Mouse (Mus musculus): ENCODE results near the gene Hoxb1. TPM values are rescaled to one million over a fixed set of nuclear protein-coding genes. Genes with fewer than 3 reads are reported as not detected.
A peak's percentile ranks its signal among the peaks of the same experiment; 100 is the strongest.

Hoxb1 gene
- polyA plus RNA-seq, 1 experiment = not detected

DNA sequence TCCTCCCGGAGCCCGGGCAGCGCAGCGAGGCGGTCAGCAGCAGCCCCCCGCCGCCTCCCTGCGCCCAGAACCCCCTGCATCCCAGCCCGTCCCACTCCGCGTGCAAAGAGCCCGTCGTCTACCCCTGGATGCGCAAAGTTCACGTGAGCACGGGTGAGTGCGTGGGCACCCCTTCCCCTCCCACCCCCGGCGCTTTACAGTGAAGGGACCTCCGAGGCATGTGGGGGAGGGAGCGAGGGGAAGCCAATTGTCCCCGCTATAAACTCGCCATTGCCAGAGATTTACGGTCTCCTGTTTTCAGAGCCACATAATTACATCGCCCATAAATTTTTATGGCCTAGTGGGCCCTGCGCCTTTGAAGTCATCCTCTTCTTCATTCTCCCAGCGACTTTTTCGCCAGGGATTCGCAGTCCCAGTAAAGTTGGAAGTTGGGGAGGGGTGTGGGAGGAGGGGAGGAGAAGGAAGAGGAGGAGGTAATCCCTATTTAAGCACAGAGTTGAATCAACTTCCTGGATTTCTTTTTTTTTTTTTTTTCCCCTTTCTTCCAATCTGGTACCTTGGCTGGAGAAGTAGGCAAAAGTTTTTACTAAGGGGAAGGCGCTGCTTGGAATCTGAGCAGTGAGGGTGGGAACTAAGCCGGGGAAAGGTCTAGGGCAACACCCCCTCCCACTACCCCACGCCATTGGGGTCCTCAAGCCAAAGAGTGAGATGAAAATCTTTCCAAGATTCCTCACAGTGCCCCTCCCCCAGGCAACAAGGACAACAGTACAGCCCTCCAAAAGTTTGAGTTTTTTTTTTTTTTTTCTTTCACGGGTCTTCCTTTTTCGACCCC is 46.3 kb upstream of the Hoxb1 start:
- TF ChIP-seq POLR2A (IDR thresholded peaks at IDR 0.05; ENCODE audit: insufficient read length, low read depth) = no peak
- no peak for TF ChIP-seq USF1 (IDR thresholded peaks at IDR 0.05; ENCODE audit: low read depth)
- no peak for TF ChIP-seq MYOG (IDR thresholded peaks at IDR 0.05; ENCODE audit: control insufficient read depth in 1 of 3, insufficient read depth in 1 of 3, insufficient read length in 2 of 3, low read depth in 2 of 3)
- TF ChIP-seq E2F4 (IDR thresholded peaks at IDR 0.05; ENCODE audit: insufficient read depth) = no peak
- TF ChIP-seq MAX (IDR thresholded peaks at IDR 0.05; ENCODE audit: low read depth) = no peak
- TF ChIP-seq CEBPB (IDR thresholded peaks at IDR 0.05; ENCODE audit: insufficient read depth, poor library complexity, severe bottlenecking) = no peak
- no peak for TF ChIP-seq SRF (IDR thresholded peaks at IDR 0.05; ENCODE audit: control insufficient read depth, insufficient read length, low read depth)
- no peak for TF ChIP-seq TCF3 (IDR thresholded peaks at IDR 0.05; ENCODE audit: insufficient read length, low read depth)
- no peak for TF ChIP-seq REST (IDR thresholded peaks at IDR 0.05; ENCODE audit: insufficient read depth, insufficient read length)
- TF ChIP-seq TCF12 (IDR thresholded peaks at IDR 0.05; ENCODE audit: insufficient read depth, poor library complexity, severe bottlenecking) = no peak
- TF ChIP-seq MYOD1 (IDR thresholded peaks at IDR 0.05; ENCODE audit: control insufficient read depth in 1 of 3, insufficient read length in 2 of 3, low read depth in 2 of 3) = no peak
- no peak for TF ChIP-seq POLR2AphosphoS2 (IDR thresholded peaks at IDR 0.05; ENCODE audit: insufficient read length, low read depth)
- Histone ChIP-seq H3K79me2 (ENCODE audit: control insufficient read depth, insufficient read depth) (no peaks in the 10 kb centered on the region), H3K4me2 (ENCODE audit: low read depth) (peak overlapping the region; percentile 58), H3K4me3 (no peak overlapping the region), H3K27me3 (ENCODE audit: control insufficient read depth, insufficient read depth, insufficient read length) (peaks cover 83% of the 10 kb centered on the region), H3ac (ENCODE audit: control insufficient read depth, insufficient read length) (no peak overlapping the region), H3K36me3 (ENCODE audit: control insufficient read depth, insufficient read depth) (no peaks in the 10 kb centered on the region)

DNA sequence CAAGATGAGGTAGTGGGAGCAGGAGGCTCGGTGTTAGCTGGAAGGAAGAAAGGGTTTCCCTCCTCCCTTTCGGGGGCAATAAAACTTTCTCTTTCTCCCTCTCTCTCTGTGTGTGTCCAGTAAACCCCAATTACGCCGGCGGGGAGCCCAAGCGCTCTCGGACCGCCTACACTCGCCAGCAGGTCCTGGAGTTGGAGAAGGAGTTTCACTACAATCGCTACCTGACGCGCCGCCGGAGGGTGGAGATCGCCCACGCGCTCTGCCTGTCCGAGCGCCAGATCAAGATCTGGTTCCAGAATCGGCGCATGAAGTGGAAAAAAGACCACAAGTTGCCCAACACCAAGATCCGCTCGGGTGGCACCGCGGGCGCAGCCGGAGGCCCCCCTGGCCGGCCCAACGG is 45.6 kb upstream of the Hoxb1 start:
- Histone ChIP-seq H3K79me2 (ENCODE audit: control insufficient read depth, insufficient read depth) (no peaks in the 10 kb centered on the region), H3ac (ENCODE audit: control insufficient read depth, insufficient read length) (no peak overlapping the region), H3K4me3 (no peak overlapping the region), H3K27me3 (ENCODE audit: control insufficient read depth, insufficient read depth, insufficient read length) (peaks cover 83% of the 10 kb centered on the region), H3K4me2 (ENCODE audit: low read depth) (peak overlapping the region; percentile 58), H3K36me3 (ENCODE audit: control insufficient read depth, insufficient read depth) (no peaks in the 10 kb centered on the region)
- TF ChIP-seq TCF12 (IDR thresholded peaks at IDR 0.05; ENCODE audit: insufficient read depth, poor library complexity, severe bottlenecking) = no peak
- TF ChIP-seq E2F4 (IDR thresholded peaks at IDR 0.05; ENCODE audit: insufficient read depth) = no peak
- no peak for TF ChIP-seq POLR2AphosphoS2 (IDR thresholded peaks at IDR 0.05; ENCODE audit: insufficient read length, low read depth)
- TF ChIP-seq CEBPB (IDR thresholded peaks at IDR 0.05; ENCODE audit: insufficient read depth, poor library complexity, severe bottlenecking) = no peak
- TF ChIP-seq USF1 (IDR thresholded peaks at IDR 0.05; ENCODE audit: low read depth) = no peak
- no peak for TF ChIP-seq POLR2A (IDR thresholded peaks at IDR 0.05; ENCODE audit: insufficient read length, low read depth)
- TF ChIP-seq REST (IDR thresholded peaks at IDR 0.05; ENCODE audit: insufficient read depth, insufficient read length) = no peak
- TF ChIP-seq MYOG (IDR thresholded peaks at IDR 0.05; ENCODE audit: control insufficient read depth in 1 of 3, insufficient read depth in 1 of 3, insufficient read length in 2 of 3, low read depth in 2 of 3) = no peak
- no peak for TF ChIP-seq SRF (IDR thresholded peaks at IDR 0.05; ENCODE audit: control insufficient read depth, insufficient read length, low read depth)
- no peak for TF ChIP-seq MYOD1 (IDR thresholded peaks at IDR 0.05; ENCODE audit: control insufficient read depth in 1 of 3, insufficient read length in 2 of 3, low read depth in 2 of 3)
- no peak for TF ChIP-seq TCF3 (IDR thresholded peaks at IDR 0.05; ENCODE audit: insufficient read length, low read depth)

DNA sequence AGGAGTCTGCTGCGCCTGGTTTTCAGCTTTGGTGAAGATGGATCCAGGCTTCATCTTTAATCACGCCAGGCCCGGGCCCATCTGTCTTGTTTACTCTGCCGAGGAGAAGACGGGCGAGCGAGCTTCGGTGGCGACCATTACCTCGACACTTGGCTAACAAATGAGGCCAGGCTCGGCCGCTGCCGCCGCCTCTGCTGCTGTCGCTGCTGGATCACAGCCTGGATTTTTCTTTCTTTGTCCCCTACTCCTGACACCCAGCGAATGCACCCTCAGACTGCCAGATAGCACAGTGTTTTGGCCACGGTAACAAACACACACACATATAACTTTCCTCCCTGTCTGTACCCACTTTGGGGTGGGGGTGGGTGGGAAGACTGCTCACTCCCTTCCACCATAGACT is 44.9 kb upstream of the Hoxb1 start:
- peaks cover 83% of the 10 kb centered on the region for H3K27me3 ChIP-seq (ENCODE audit: control insufficient read depth, insufficient read depth, insufficient read length)

DNA sequence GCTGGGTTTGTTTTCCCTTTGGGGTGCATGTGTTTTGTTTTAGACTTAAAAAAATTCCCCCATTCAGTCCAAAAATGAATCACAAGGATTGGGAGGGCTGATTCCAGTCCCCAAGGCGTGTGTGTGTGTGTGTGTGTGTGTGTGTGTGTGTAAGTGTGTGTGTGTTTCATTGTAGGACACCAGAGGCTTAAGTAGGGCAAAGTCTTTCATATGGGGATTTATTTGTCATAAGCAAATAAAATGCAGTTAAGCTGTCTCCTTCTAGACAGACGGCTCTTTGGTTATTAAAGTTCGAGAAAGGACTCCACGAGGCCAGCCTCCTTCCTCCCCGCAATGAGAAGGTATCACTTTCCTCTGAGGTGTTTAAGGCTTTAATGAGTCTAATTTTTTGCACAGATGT is 43.7 kb upstream of the Hoxb1 start:
- Histone ChIP-seq H3ac (ENCODE audit: control insufficient read depth, insufficient read length) (no peak overlapping the region), H3K4me2 (ENCODE audit: low read depth) (no peak overlapping the region), H3K36me3 (ENCODE audit: control insufficient read depth, insufficient read depth) (no peaks in the 10 kb centered on the region), H3K4me3 (no peak overlapping the region), H3K27me3 (ENCODE audit: control insufficient read depth, insufficient read depth, insufficient read length) (peaks cover 84% of the 10 kb centered on the region), H3K79me2 (ENCODE audit: control insufficient read depth, insufficient read depth) (no peaks in the 10 kb centered on the region)
- no peak for TF ChIP-seq MYOG (IDR thresholded peaks at IDR 0.05; ENCODE audit: control insufficient read depth in 1 of 3, insufficient read depth in 1 of 3, insufficient read length in 2 of 3, low read depth in 2 of 3)
- no peak for TF ChIP-seq POLR2A (IDR thresholded peaks at IDR 0.05; ENCODE audit: insufficient read length, low read depth)
- no peak for TF ChIP-seq TCF12 (IDR thresholded peaks at IDR 0.05; ENCODE audit: insufficient read depth, poor library complexity, severe bottlenecking)
- no peak for TF ChIP-seq REST (IDR thresholded peaks at IDR 0.05; ENCODE audit: insufficient read depth, insufficient read length)
- no peak for TF ChIP-seq POLR2AphosphoS2 (IDR thresholded peaks at IDR 0.05; ENCODE audit: insufficient read length, low read depth)
- no peak for TF ChIP-seq E2F4 (IDR thresholded peaks at IDR 0.05; ENCODE audit: insufficient read depth)
- TF ChIP-seq SRF (IDR thresholded peaks at IDR 0.05; ENCODE audit: control insufficient read depth, insufficient read length, low read depth) = no peak
- no peak for TF ChIP-seq MYOD1 (IDR thresholded peaks at IDR 0.05; ENCODE audit: control insufficient read depth in 1 of 3, insufficient read length in 2 of 3, low read depth in 2 of 3)
- no peak for TF ChIP-seq MAX (IDR thresholded peaks at IDR 0.05; ENCODE audit: low read depth)
- no peak for TF ChIP-seq TCF3 (IDR thresholded peaks at IDR 0.05; ENCODE audit: insufficient read length, low read depth)
- no peak for TF ChIP-seq USF1 (IDR thresholded peaks at IDR 0.05; ENCODE audit: low read depth)
- TF ChIP-seq CEBPB (IDR thresholded peaks at IDR 0.05; ENCODE audit: insufficient read depth, poor library complexity, severe bottlenecking) = no peak

More for the DNA sequence above, 44.9 kb upstream of the Hoxb1 start:
- no peak overlapping the region for H3K4me3 ChIP-seq
- H3K4me2 ChIP-seq (ENCODE audit: low read depth) = no peak overlapping the region
- TF ChIP-seq TCF12 (IDR thresholded peaks at IDR 0.05; ENCODE audit: insufficient read depth, poor library complexity, severe bottlenecking) (no peak), POLR2A (IDR thresholded peaks at IDR 0.05; ENCODE audit: insufficient read length, low read depth) (no peak), REST (IDR thresholded peaks at IDR 0.05; ENCODE audit: insufficient read depth, insufficient read length) (no peak), SRF (IDR thresholded peaks at IDR 0.05; ENCODE audit: control insufficient read depth, insufficient read length, low read depth) (no peak), MYOD1 (IDR thresholded peaks at IDR 0.05; ENCODE audit: control insufficient read depth in 1 of 3, insufficient read length in 2 of 3, low read depth in 2 of 3) (no peak), CEBPB (IDR thresholded peaks at IDR 0.05; ENCODE audit: insufficient read depth, poor library complexity, severe bottlenecking) (no peak), USF1 (IDR thresholded peaks at IDR 0.05; ENCODE audit: low read depth) (no peak), MAX (IDR thresholded peaks at IDR 0.05; ENCODE audit: low read depth) (no peak), POLR2AphosphoS2 (IDR thresholded peaks at IDR 0.05; ENCODE audit: insufficient read length, low read depth) (no peak), E2F4 (IDR thresholded peaks at IDR 0.05; ENCODE audit: insufficient read depth) (no peak), MYOG (IDR thresholded peaks at IDR 0.05; ENCODE audit: control insufficient read depth in 1 of 3, insufficient read depth in 1 of 3, insufficient read length in 2 of 3, low read depth in 2 of 3) (no peak), TCF3 (IDR thresholded peaks at IDR 0.05; ENCODE audit: insufficient read length, low read depth) (no peak)
- H3ac ChIP-seq (ENCODE audit: control insufficient read depth, insufficient read length) = no peak overlapping the region
- no peaks in the 10 kb centered on the region for H3K79me2 ChIP-seq (ENCODE audit: control insufficient read depth, insufficient read depth)
- H3K36me3 ChIP-seq (ENCODE audit: control insufficient read depth, insufficient read depth) = no peaks in the 10 kb centered on the region

All from myocyte (in vitro differentiated cells).